In the genomic region with DNA sequence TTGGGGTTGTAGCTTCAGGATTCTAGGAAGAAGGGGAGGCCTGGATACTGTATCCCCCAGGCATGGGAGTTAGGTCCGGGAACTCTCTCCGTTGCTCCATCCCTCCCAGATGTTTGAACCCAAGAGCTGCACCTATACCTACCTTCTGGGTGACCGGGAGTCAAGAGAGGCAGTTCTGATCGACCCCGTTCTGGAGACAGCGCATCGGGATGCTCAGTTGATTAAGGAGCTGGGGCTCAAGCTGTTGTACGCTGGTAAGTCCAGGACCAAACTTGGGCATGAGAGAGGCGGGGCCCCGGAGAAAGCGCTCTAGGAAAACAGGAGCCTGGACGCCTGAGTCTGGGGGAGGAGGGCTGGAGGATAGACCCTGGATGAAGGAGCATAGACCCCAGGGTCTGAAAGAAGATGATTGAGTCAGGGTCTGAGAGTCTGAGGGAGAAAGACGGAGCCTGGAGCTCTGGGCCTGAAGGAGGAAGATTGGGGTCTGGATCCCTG, we compare ENCODE assay signal across 8 mouse cellular contexts. TPM values are rescaled to one million over a fixed set of nuclear protein-coding genes. Genes with fewer than 3 reads are reported as not detected.
DNase-seq lines count a peak whose midpoint lies in the region; ATAC-seq and TF ChIP-seq lines count a peak whose summit lies in the region.

No protein-coding gene starts in this region.

- no peak for DNase-seq in testis, postnatal 14 days (ENCODE audit: low spot score)
- DNase-seq in liver, embryonic 11.5 days (ENCODE audit: low spot score): no peak
- DNase-seq in stomach, postnatal 0 days (ENCODE audit: low spot score): no peak
- DNase-seq in right cerebral cortex, adult 18-20 months: no peak

- peaks cover 11% of the 10 kb centered on the region for H3K4me1 ChIP-seq in testis, adult 2 months (ENCODE audit: control insufficient read depth, insufficient read depth, low read length)
- H3K4me1 ChIP-seq in forebrain, embryonic 13.5 days: peaks cover 22% of the 10 kb centered on the region
- peaks cover 19% of the 10 kb centered on the region for H3K4me1 ChIP-seq in liver, embryonic 11.5 days (replicated peaks; ENCODE audit: control insufficient read depth, insufficient read depth, low read length)
- no peaks in the 10 kb centered on the region; the same call in 1 of the 2 replicates for H3K4me1 ChIP-seq in stomach, postnatal 0 days (replicated peaks; ENCODE audit: control insufficient read depth, insufficient read depth)

- H3K27me3 ChIP-seq in testis, adult 2 months (ENCODE audit: control insufficient read depth, insufficient read depth, low read length): no peaks in the 10 kb centered on the region; the same call in 1 of the 2 replicates
- peaks cover 16% of the 10 kb centered on the region; the same call in 1 of the 2 replicates for H3K27me3 ChIP-seq in forebrain, embryonic 13.5 days
- peaks cover 11% of the 10 kb centered on the region for H3K27me3 ChIP-seq in liver, embryonic 11.5 days (replicated peaks; ENCODE audit: control insufficient read depth, insufficient read depth, low read length)
- H3K27me3 ChIP-seq in stomach, postnatal 0 days (ENCODE audit: control insufficient read depth, insufficient read depth, low read length): no peaks in the 10 kb centered on the region

- TF ChIP-seq EP300 in stomach, postnatal 0 days (optimal IDR thresholded peaks at IDR 0.05): no peak

- WGBS in forebrain, embryonic 13.5 days: 2% methylated on average over 13 of the region's 13 CpGs
- 9% methylated on average over 13 of the region's 13 CpGs for WGBS in liver, embryonic 11.5 days
- 5% methylated on average over 13 of the region's 13 CpGs for WGBS in stomach, postnatal 0 days

- peak overlapping the region; percentile 78 for H3K9ac ChIP-seq in forebrain, embryonic 13.5 days
- peak overlapping the region; percentile 39 for H3K9ac ChIP-seq in liver, embryonic 11.5 days (ENCODE audit: low read depth, low read length)
- peak overlapping the region; percentile 60 for H3K9ac ChIP-seq in stomach, postnatal 0 days (ENCODE audit: low read length)

- peak; percentile 42; the same call in 1 of the 2 replicates for ATAC-seq in forebrain, embryonic 13.5 days
- ATAC-seq in liver, embryonic 11.5 days (replicated peaks; ENCODE audit: low FRiP score): no peak
- ATAC-seq in stomach, postnatal 0 days (ENCODE audit: low FRiP score, low TSS enrichment): 0 out of 2 replicates have a peak, but pooled peaks have one; percentile 3
- ATAC-seq in frontal cortex, adult (ENCODE audit: low TSS enrichment): no peak
- ATAC-seq in activated CD4-positive, CD25-positive, alpha-beta regulatory T cell, adult 4 months: no peak

- TF ChIP-seq CTCF in testis, adult 2 months (IDR thresholded peaks at IDR 0.05; ENCODE audit: control insufficient read depth, insufficient read depth, insufficient replicate concordance, low read depth, low read length): no peak
- no peak for TF ChIP-seq CTCF in stomach, postnatal 0 days (IDR thresholded peaks at IDR 0.05; ENCODE audit: low read depth)

- H3K4me2 ChIP-seq in forebrain, embryonic 13.5 days: peak overlapping the region; percentile 82
- H3K4me2 ChIP-seq in liver, embryonic 11.5 days: peak overlapping the region; percentile 68
- peak overlapping the region; percentile 73 for H3K4me2 ChIP-seq in stomach, postnatal 0 days (replicated peaks; ENCODE audit: low read depth)

- H3K36me3 ChIP-seq in testis, adult 2 months (ENCODE audit: control insufficient read depth, insufficient read depth, low read length): no peaks in the 10 kb centered on the region
- no peaks in the 10 kb centered on the region for H3K36me3 ChIP-seq in forebrain, embryonic 13.5 days (ENCODE audit: poor library complexity, severe bottlenecking)
- H3K36me3 ChIP-seq in liver, embryonic 11.5 days (ENCODE audit: control insufficient read depth, insufficient read depth, low read length): no peaks in the 10 kb centered on the region
- no peaks in the 10 kb centered on the region for H3K36me3 ChIP-seq in stomach, postnatal 0 days (ENCODE audit: control insufficient read depth, insufficient read depth, low read length)

- H3K27ac ChIP-seq in testis, adult 2 months (ENCODE audit: control insufficient read depth, insufficient read depth, low read depth, low read length): no peak overlapping the region
- H3K27ac ChIP-seq in forebrain, embryonic 13.5 days: no peak overlapping the region
- H3K27ac ChIP-seq in liver, embryonic 11.5 days (ENCODE audit: low read depth, low read length): no peak overlapping the region
- H3K27ac ChIP-seq in stomach, postnatal 0 days (replicated peaks): peak overlapping the region; percentile 45

- no peak for TF ChIP-seq POLR2A in testis, adult 2 months (IDR thresholded peaks at IDR 0.05; ENCODE audit: control insufficient read depth, low read depth, low read length)

- peak overlapping the region; percentile 79 for H3K4me3 ChIP-seq in testis, adult 2 months (ENCODE audit: control insufficient read depth, low read depth, low read length)
- peak overlapping the region; percentile 72 for H3K4me3 ChIP-seq in forebrain, embryonic 13.5 days
- H3K4me3 ChIP-seq in liver, embryonic 11.5 days (ENCODE audit: low read depth, low read length): peak overlapping the region; percentile 60
- H3K4me3 ChIP-seq in stomach, postnatal 0 days (ENCODE audit: low read depth, low read length): peak overlapping the region; percentile 75

- H3K9me3 ChIP-seq in forebrain, embryonic 13.5 days (replicated peaks): no peaks in the 10 kb centered on the region
- H3K9me3 ChIP-seq in liver, embryonic 11.5 days (ENCODE audit: control insufficient read depth, low read length): no peaks in the 10 kb centered on the region
- no peaks in the 10 kb centered on the region for H3K9me3 ChIP-seq in stomach, postnatal 0 days (ENCODE audit: control insufficient read depth, low read length)

RNA-seq across cellular contexts. Expression of gene Zfp575, which starts 6.9 kb away (rescaled TPM):
- polyA plus RNA-seq in testis, adult 2 months (2012; rRNA removed): 0.04 and 0.06 TPM in 2 replicates
- polyA plus RNA-seq in forebrain, embryonic 13.5 days (2015; fragmentation: Nextera tagmentation; extraction: Ambion mirVana): 4.7 and 5.1 TPM in 2 replicates
- 0.65 and 0.82 TPM in 2 replicates for polyA plus RNA-seq in liver, embryonic 11.5 days (2014; fragmentation: Nextera tagmentation; extraction: Ambion mirVana)
- polyA plus RNA-seq in stomach, postnatal 0 days (2015; fragmentation: Nextera tagmentation; extraction: Ambion mirVana): 3.6 and 4.0 TPM in 2 replicates
- under 1 TPM in 1 of 2 experiments, not detected in 1; 0.12 TPM for polyA plus RNA-seq in activated CD4-positive, CD25-positive, alpha-beta regulatory T cell, adult 4 months (2017; shearing (Covaris generic))

RNA-seq across cellular contexts. Expression of gene Ethe1, which starts 7.0 kb away (rescaled TPM):
- 1.3 and 1.5 TPM in 2 replicates for polyA plus RNA-seq in testis, adult 2 months (2012; rRNA removed)
- 16.8 and 16.9 TPM in 2 replicates for polyA plus RNA-seq in forebrain, embryonic 13.5 days (2015; fragmentation: Nextera tagmentation; extraction: Ambion mirVana)
- polyA plus RNA-seq in liver, embryonic 11.5 days (2014; fragmentation: Nextera tagmentation; extraction: Ambion mirVana): 20.7 and 21.9 TPM in 2 replicates
- polyA plus RNA-seq in stomach, postnatal 0 days (2015; fragmentation: Nextera tagmentation; extraction: Ambion mirVana): 120 and 128 TPM in 2 replicates
- 10 to 100 TPM; 19.0 to 21.6 TPM for polyA plus RNA-seq in activated CD4-positive, CD25-positive, alpha-beta regulatory T cell, adult 4 months (2017; shearing (Covaris generic))

RNA-seq across cellular contexts. Expression of gene Phldb3, which starts 16.2 kb away (rescaled TPM):
- polyA plus RNA-seq in testis, adult 2 months (2012; rRNA removed): 0.52 and 0.85 TPM in 2 replicates
- not detected in 2 replicates for polyA plus RNA-seq in forebrain, embryonic 13.5 days (2015; fragmentation: Nextera tagmentation; extraction: Ambion mirVana)
- 0.13 and 0.14 TPM in 2 replicates for polyA plus RNA-seq in liver, embryonic 11.5 days (2014; fragmentation: Nextera tagmentation; extraction: Ambion mirVana)
- polyA plus RNA-seq in stomach, postnatal 0 days (2015; fragmentation: Nextera tagmentation; extraction: Ambion mirVana): 1.2 TPM in 2 replicates
- polyA plus RNA-seq in activated CD4-positive, CD25-positive, alpha-beta regulatory T cell, adult 4 months (2017; shearing (Covaris generic)): under 1 TPM; 0.25 to 0.73 TPM

RNA-seq across cellular contexts. Expression of gene Lypd3, which starts 42.0 kb away (rescaled TPM):
- polyA plus RNA-seq in testis, adult 2 months (2012; rRNA removed): 0.06 and 0.16 TPM in 2 replicates
- 0.14 TPM in 1 of 2 replicates, not detected in the other for polyA plus RNA-seq in forebrain, embryonic 13.5 days (2015; fragmentation: Nextera tagmentation; extraction: Ambion mirVana)
- 0.10 TPM in 1 of 2 replicates, not detected in the other for polyA plus RNA-seq in liver, embryonic 11.5 days (2014; fragmentation: Nextera tagmentation; extraction: Ambion mirVana)
- 277 and 306 TPM in 2 replicates for polyA plus RNA-seq in stomach, postnatal 0 days (2015; fragmentation: Nextera tagmentation; extraction: Ambion mirVana)
- polyA plus RNA-seq in activated CD4-positive, CD25-positive, alpha-beta regulatory T cell, adult 4 months (2017; shearing (Covaris generic)): not detected

RNA-seq across cellular contexts. Expression of gene Xrcc1, which starts 48.3 kb away (rescaled TPM):
- 69.4 and 79.8 TPM in 2 replicates for polyA plus RNA-seq in testis, adult 2 months (2012; rRNA removed)
- 89.6 and 99.1 TPM in 2 replicates for polyA plus RNA-seq in forebrain, embryonic 13.5 days (2015; fragmentation: Nextera tagmentation; extraction: Ambion mirVana)
- polyA plus RNA-seq in liver, embryonic 11.5 days (2014; fragmentation: Nextera tagmentation; extraction: Ambion mirVana): 91.0 and 102 TPM in 2 replicates
- polyA plus RNA-seq in stomach, postnatal 0 days (2015; fragmentation: Nextera tagmentation; extraction: Ambion mirVana): 27.4 and 31.4 TPM in 2 replicates
- 10 to 100 TPM; 19.9 to 30.3 TPM for polyA plus RNA-seq in activated CD4-positive, CD25-positive, alpha-beta regulatory T cell, adult 4 months (2017; shearing (Covaris generic))

Comparison
In these comparisons a context has a peak if more than half of its experiments do, and no peak if none do; other contexts are left out.
1. ATAC-seq: peak in forebrain, embryonic 13.5 days (single experiment) and stomach, postnatal 0 days (single experiment); none in liver, embryonic 11.5 days (single experiment), frontal cortex, adult (single experiment) and activated CD4-positive, CD25-positive, alpha-beta regulatory T cell, adult 4 months (single experiment).
2. Peak in every context shown above with its lines, with median percentiles within 50 percentile points of each other: H3K4me3 ChIP-seq, H3K4me2 ChIP-seq and H3K9ac ChIP-seq.